8 mouse cellular contexts compared by ENCODE assay signal in genomic region chr9:83547830-83548689, GRCm38 (mm10). TPM values are rescaled to one million over a fixed set of nuclear protein-coding genes. Genes with fewer than 3 reads are reported as not detected.
DNase-seq lines count a peak whose midpoint lies in the region; ATAC-seq and TF ChIP-seq lines count a peak whose summit lies in the region.

Gene Sh3bgrl2, plus strand, starts transcription at chr9:83548327.

- H3K4me1 ChIP-seq in ES-Bruce4 (ENCODE audit: control insufficient read depth, insufficient read depth, low read length), result peaks cover 3% of the 10 kb centered on the region
- H3K4me1 ChIP-seq in forebrain, postnatal 0 days (ENCODE audit: insufficient read depth), result no peaks in the 10 kb centered on the region; the same call in 1 of the 2 replicates
- H3K4me1 ChIP-seq in liver, postnatal 0 days (ENCODE audit: insufficient read depth), result peaks cover 4% of the 10 kb centered on the region; the same call in 1 of the 2 replicates
- H3K4me1 ChIP-seq in neural tube, embryonic 13.5 days (replicated peaks), result no peaks in the 10 kb centered on the region; the same call in 1 of the 2 replicates
- H3K4me1 ChIP-seq in stomach, postnatal 0 days (replicated peaks; ENCODE audit: control insufficient read depth, insufficient read depth), result 0 out of 2 replicates have a peak, but pooled peaks cover 2% of the 10 kb centered on the region

- H3K4me2 ChIP-seq in forebrain, postnatal 0 days (ENCODE audit: low read depth), result peak within 1 kb of the TSS; percentile 53
- peak within 1 kb of the TSS; percentile 68 for H3K4me2 ChIP-seq in liver, postnatal 0 days (ENCODE audit: low read depth, low read length)
- H3K4me2 ChIP-seq in neural tube, embryonic 13.5 days, result peak within 1 kb of the TSS; percentile 63
- H3K4me2 ChIP-seq in stomach, postnatal 0 days (replicated peaks; ENCODE audit: low read depth), result peak within 1 kb of the TSS; percentile 62

- H3K27me3 ChIP-seq in ES-Bruce4 (ENCODE audit: control insufficient read depth, insufficient read depth, low read length, poor library complexity, severe bottlenecking), result no peaks in the 10 kb centered on the region
- no peaks in the 10 kb centered on the region for H3K27me3 ChIP-seq in forebrain, postnatal 0 days (ENCODE audit: insufficient read depth, low read length)
- peaks cover 4% of the 10 kb centered on the region; the same call in 1 of the 2 replicates for H3K27me3 ChIP-seq in liver, postnatal 0 days (ENCODE audit: insufficient read depth, low read length)
- H3K27me3 ChIP-seq in neural tube, embryonic 13.5 days, result peaks cover 4% of the 10 kb centered on the region; the same call in 1 of the 2 replicates
- no peaks in the 10 kb centered on the region for H3K27me3 ChIP-seq in stomach, postnatal 0 days (ENCODE audit: control insufficient read depth, insufficient read depth, low read length)

- H3K9ac ChIP-seq in ES-Bruce4 (ENCODE audit: low read depth, poor library complexity, severe bottlenecking), result peak within 1 kb of the TSS; percentile 50
- H3K9ac ChIP-seq in forebrain, postnatal 0 days, result peak within 1 kb of the TSS; percentile 54
- H3K9ac ChIP-seq in liver, postnatal 0 days (replicated peaks), result peak within 1 kb of the TSS; percentile 62
- peak within 1 kb of the TSS; percentile 67 for H3K9ac ChIP-seq in neural tube, embryonic 13.5 days
- peak within 1 kb of the TSS; percentile 75 for H3K9ac ChIP-seq in stomach, postnatal 0 days (ENCODE audit: low read length)

- peak; percentile 90 for DNase-seq in cerebellum, adult 11-12 months
- peak; percentile 89 for DNase-seq in forebrain, postnatal 0 days
- DNase-seq in heart, postnatal 36 days, result peak; percentile 82 to 84
- DNase-seq in layer of hippocampus, adult 18-20 months (ENCODE audit: low spot score in 2 of 2), result peak; percentile 80 to 87
- DNase-seq in liver, postnatal 0 days, result peak; percentile 83
- peak; percentile 91 for DNase-seq in stomach, postnatal 0 days (ENCODE audit: low spot score)

- peak; percentile 78 for TF ChIP-seq POLR2A in ES-Bruce4 (IDR thresholded peaks at IDR 0.05; ENCODE audit: insufficient read depth, low read length)

- 3% methylated on average over 76 of the region's 76 CpGs for WGBS in forebrain, postnatal 0 days
- WGBS in liver, postnatal 0 days (ENCODE audit: insufficient replicate concordance), result 2% methylated on average over 76 of the region's 76 CpGs
- 1% methylated on average over 76 of the region's 76 CpGs for WGBS in neural tube, embryonic 13.5 days
- 2% methylated on average over 75 of the region's 76 CpGs for WGBS in stomach, postnatal 0 days

- intact Hi-C loops in heart, postnatal 36 days (cut with DNase I), result loop anchor here (2.0 to 10.0 kb wide), 2 partner anchors 99 to 573 kb away; partner anchors contain the start of gene Phip

- no peak for TF ChIP-seq CTCF in ES-Bruce4 (IDR thresholded peaks at IDR 0.05; ENCODE audit: low read depth, low read length)
- TF ChIP-seq CTCF in forebrain, postnatal 0 days (IDR thresholded peaks at IDR 0.05; ENCODE audit: low read depth), result no peak
- TF ChIP-seq CTCF in liver, postnatal 0 days (IDR thresholded peaks at IDR 0.05; ENCODE audit: low read depth), result no peak
- no peak for TF ChIP-seq CTCF in stomach, postnatal 0 days (IDR thresholded peaks at IDR 0.05; ENCODE audit: low read depth)

- no peaks in the 10 kb centered on the region for H3K9me3 ChIP-seq in ES-Bruce4 (replicated peaks; ENCODE audit: control insufficient read depth, insufficient read depth, low read length, poor library complexity, severe bottlenecking)
- no peaks in the 10 kb centered on the region for H3K9me3 ChIP-seq in forebrain, postnatal 0 days (ENCODE audit: low read length)
- no peaks in the 10 kb centered on the region for H3K9me3 ChIP-seq in liver, postnatal 0 days (ENCODE audit: low read length)
- no peaks in the 10 kb centered on the region for H3K9me3 ChIP-seq in neural tube, embryonic 13.5 days
- H3K9me3 ChIP-seq in stomach, postnatal 0 days (ENCODE audit: control insufficient read depth, low read length), result no peaks in the 10 kb centered on the region

- no peak within 1 kb of the TSS for H3K27ac ChIP-seq in ES-Bruce4 (ENCODE audit: insufficient read depth, low read length)
- H3K27ac ChIP-seq in forebrain, postnatal 0 days (ENCODE audit: low read depth, low read length), result peak within 1 kb of the TSS; percentile 23; the same call in 1 of the 2 replicates
- peak within 1 kb of the TSS; percentile 53 for H3K27ac ChIP-seq in liver, postnatal 0 days (ENCODE audit: low read depth)
- no peak within 1 kb of the TSS for H3K27ac ChIP-seq in neural tube, embryonic 13.5 days (replicated peaks)
- peak within 1 kb of the TSS; percentile 80 for H3K27ac ChIP-seq in stomach, postnatal 0 days (replicated peaks)

- peak within 1 kb of the TSS; percentile 91 for H3K4me3 ChIP-seq in ES-Bruce4 (ENCODE audit: low read depth, low read length)
- H3K4me3 ChIP-seq in forebrain, postnatal 0 days (ENCODE audit: low read depth, low read length), result peak within 1 kb of the TSS; percentile 57
- H3K4me3 ChIP-seq in liver, postnatal 0 days (ENCODE audit: low read depth, low read length), result peak within 1 kb of the TSS; percentile 59
- peak within 1 kb of the TSS; percentile 66 for H3K4me3 ChIP-seq in neural tube, embryonic 13.5 days
- H3K4me3 ChIP-seq in stomach, postnatal 0 days (ENCODE audit: low read depth, low read length), result peak within 1 kb of the TSS; percentile 63

- no peaks in the 10 kb centered on the region for H3K36me3 ChIP-seq in ES-Bruce4 (ENCODE audit: control insufficient read depth, insufficient read depth, low read length, poor library complexity, severe bottlenecking)
- H3K36me3 ChIP-seq in forebrain, postnatal 0 days (ENCODE audit: insufficient read depth), result no peaks in the 10 kb centered on the region
- H3K36me3 ChIP-seq in liver, postnatal 0 days (replicated peaks; ENCODE audit: insufficient read depth, low read length), result no peaks in the 10 kb centered on the region
- H3K36me3 ChIP-seq in neural tube, embryonic 13.5 days, result no peaks in the 10 kb centered on the region
- H3K36me3 ChIP-seq in stomach, postnatal 0 days (ENCODE audit: control insufficient read depth, insufficient read depth, low read length), result no peaks in the 10 kb centered on the region

- peak; percentile 96 for ATAC-seq in forebrain, postnatal 0 days
- ATAC-seq in liver, postnatal 0 days, result peak; percentile 96
- ATAC-seq in neural tube, embryonic 13.5 days (ENCODE audit: low read depth), result peak; percentile 94
- ATAC-seq in stomach, postnatal 0 days (ENCODE audit: low FRiP score, low TSS enrichment), result peak; percentile 92

- no peak for TF ChIP-seq EP300 in ES-Bruce4 (IDR thresholded peaks at IDR 0.05; ENCODE audit: insufficient read depth, low read depth, low read length)
- no peak for TF ChIP-seq EP300 in liver, postnatal 0 days (IDR thresholded peaks at IDR 0.05; ENCODE audit: low read depth)
- TF ChIP-seq EP300 in stomach, postnatal 0 days (optimal IDR thresholded peaks at IDR 0.05), result no peak

RNA-seq across cellular contexts. Expression of gene Sh3bgrl2, which starts in this region (rescaled TPM):
- polyA plus RNA-seq in ES-Bruce4 (2011; ENCODE audit: insufficient read depth, insufficient read length, low read depth, missing spikeins), result 19.5 and 23.1 TPM in 2 replicates
- total RNA-seq in forebrain, postnatal 0 days (2014; rRNA removed), result 9.0 and 9.2 TPM in 2 replicates
- polyA plus RNA-seq in forebrain, postnatal 0 days (2015; fragmentation: Nextera tagmentation; extraction: Ambion mirVana), result 5.4 and 6.8 TPM in 2 replicates
- total RNA-seq in heart, postnatal 36 days (2021), result 1 to 10 TPM; 4.3 to 6.3 TPM
- total RNA-seq in layer of hippocampus, adult 18-20 months (2021), result 10 to 100 TPM; 28.9 to 33.1 TPM
- polyA plus RNA-seq in liver, postnatal 0 days (2015; fragmentation: Nextera tagmentation; extraction: Ambion mirVana), result 21.2 and 22.2 TPM in 2 replicates
- 8.5 and 9.1 TPM in 2 replicates for polyA plus RNA-seq in neural tube, embryonic 13.5 days (2015; fragmentation: Nextera tagmentation; extraction: Ambion mirVana)
- 114 and 117 TPM in 2 replicates for polyA plus RNA-seq in stomach, postnatal 0 days (2015; fragmentation: Nextera tagmentation; extraction: Ambion mirVana)

Comparison
In these comparisons a context has a peak if more than half of its experiments do, and no peak if none do; other contexts are left out.
1. H3K27ac ChIP-seq: peak in forebrain, postnatal 0 days (single experiment), liver, postnatal 0 days (single experiment) and stomach, postnatal 0 days (single experiment); none in ES-Bruce4 (single experiment) and neural tube, embryonic 13.5 days (single experiment).
2. Peak in every context shown above with its lines, with median percentiles within 50 percentile points of each other: H3K4me3 ChIP-seq, H3K9ac ChIP-seq, DNase-seq, ATAC-seq and H3K4me2 ChIP-seq.